In the genomic region with DNA sequence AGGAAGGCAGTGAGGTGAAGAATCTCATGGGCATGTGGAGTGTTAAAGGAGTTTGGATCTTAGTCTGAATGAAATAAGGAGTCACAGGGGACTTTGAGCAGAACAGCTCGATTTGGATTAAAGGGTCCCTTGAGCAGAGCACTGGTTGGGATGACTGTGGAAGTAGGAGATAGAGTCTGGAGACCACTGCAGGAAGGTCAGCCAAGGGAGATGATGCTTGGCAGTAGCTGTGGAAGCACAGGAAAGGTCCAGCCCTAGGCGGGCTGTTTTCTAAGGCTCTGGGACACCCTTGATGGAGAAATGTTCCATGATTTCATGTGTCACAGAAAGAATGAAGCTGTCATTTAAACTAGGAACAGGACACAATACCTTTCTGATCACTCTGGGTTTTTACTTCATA, we compare ENCODE assay signal across 14 mouse cellular contexts.
"Had no signal": no experiment of that assay in that cellular context is flagged by ENCODE, and none has a peak within 500 bp of the region (broad histone marks: within the 10 kb centered on the region; RNA-seq: fewer than 3 reads in every experiment).

No protein-coding gene starts in this region.

- H3K36me3 ChIP-seq: liver, embryonic 13.5 days had no signal

- H3K9me3 ChIP-seq: liver, embryonic 13.5 days had no signal

- DNase-seq: kidney, postnatal 10 days; kidney, postnatal 36 days; layer of hippocampus, postnatal 36 days; liver, embryonic 13.5 days; lung, adult 2 months; lung, postnatal 14 days; lung, postnatal 4 days; midbrain, embryonic 14.5 days; thymus, adult 2 months; thymus, postnatal 14 days; thymus, postnatal 4 days had no signal

- H3K27me3 ChIP-seq: liver, embryonic 13.5 days had no signal

- H3K4me3 ChIP-seq: left cerebral cortex, adult 2 months; liver, embryonic 13.5 days had no signal

- H3K9ac ChIP-seq: liver, embryonic 13.5 days had no signal

- H3K4me1 ChIP-seq: liver, embryonic 13.5 days had no signal

- H3K27ac ChIP-seq: left cerebral cortex, adult 2 months; liver, embryonic 13.5 days; stomach, postnatal 0 days had no signal

- H3K4me2 ChIP-seq: liver, embryonic 13.5 days; midbrain, embryonic 11.5 days had no signal
